Mouse (Mus musculus) MEL (cell line): ENCODE data around the gene Wnt3. TPM values are rescaled to one million over a fixed set of nuclear protein-coding genes. Genes with fewer than 3 reads are reported as not detected.

Experiments
- DNase-seq: peaks from one replicate; pipeline ENCODE4 v3.0.0; 2011; ENCODE audit warnings: low read depth, low spot score
- H3K27ac ChIP-seq: 2 replicates; pipeline ENCODE4 v1.5.1; 2012; ENCODE audit warnings: low read depth, mild to moderate bottlenecking, control low read depth, low read length, moderate library complexity; ENCODE audit not compliant: control insufficient read depth
- H3K27me3 ChIP-seq, 2 experiments: fragments of 150-350 bp in 1 of 2; sonication (generic) in 1 of 2; 2 replicates each; pipeline ENCODE4 v1.6.1; 2012; ENCODE audit warnings: low read length in 2 of 2, mild to moderate bottlenecking in 2 of 2, improper control_type of control experiment in 1 of 2, moderate library complexity in 1 of 2; ENCODE audit not compliant: insufficient read depth in 2 of 2, control insufficient read depth in 1 of 2
- H3K36me3 ChIP-seq, 2 experiments: 2 replicates each; pipeline ENCODE4 v1.6.1; 2012 to 2014; ENCODE audit warnings: low read length in 2 of 2, improper control_type of control experiment in 1 of 2, inconsistent platforms in 1 of 2, mild to moderate bottlenecking in 1 of 2; ENCODE audit not compliant: insufficient read depth in 2 of 2, control insufficient read depth in 1 of 2
- H3K4me1 ChIP-seq, 2 experiments: fragments of 150-350 bp in 1 of 2; sonication (generic) in 1 of 2; 2 replicates each; pipeline ENCODE4 v1.6.1; 2012; ENCODE audit warnings: low read length in 2 of 2, improper control_type of control experiment in 1 of 2, mild to moderate bottlenecking in 1 of 2; ENCODE audit not compliant: insufficient read depth in 2 of 2, control insufficient read depth in 1 of 2
- H3K4me3 ChIP-seq, 2 experiments: fragments of 150-350 bp in 1 of 2; sonication (generic) in 1 of 2; 2 replicates each; pipeline ENCODE4 v1.5.1; 2012; ENCODE audit warnings: low read depth in 2 of 2, low read length in 2 of 2, mild to moderate bottlenecking in 2 of 2, moderate library complexity in 2 of 2, control low read depth in 1 of 2, improper control_type of control experiment in 1 of 2; ENCODE audit not compliant: control insufficient read depth in 1 of 2, insufficient read depth in 1 of 2
- H3K79me2 ChIP-seq: 2 replicates; pipeline ENCODE4 v1.6.1; 2012; ENCODE audit warnings: mild to moderate bottlenecking, low read length, moderate library complexity; ENCODE audit not compliant: control insufficient read depth, poor library complexity, insufficient read depth
- H3K9ac ChIP-seq: 2 replicates; pipeline ENCODE4 v1.6.1; 2012; ENCODE audit warnings: low read depth, mild to moderate bottlenecking, control low read depth, low read length, moderate library complexity; ENCODE audit not compliant: control insufficient read depth, poor library complexity, severe bottlenecking
- H3K9me3 ChIP-seq: fragments of 150-350 bp; sonication (generic); replicated peaks from 2 replicates; pipeline ENCODE4 v1.6.1; 2012; ENCODE audit warnings: mild to moderate bottlenecking, low read length, improper control_type of control experiment, moderate library complexity; ENCODE audit not compliant: insufficient read depth
- CHD1 ChIP-seq: IDR thresholded peaks from 2 replicates; pipeline ENCODE4 v1.6.1; 2012; ENCODE audit warnings: low read depth, mild to moderate bottlenecking, inconsistent platforms, low read length, improper control_type of control experiment
- EP300 ChIP-seq, 2 experiments: IDR thresholded peaks; 2 replicates each; pipeline ENCODE4 v1.6.1; 2011; ENCODE audit warnings: improper control_type of control experiment in 2 of 2, low read length in 2 of 2, low read depth in 1 of 2, mild to moderate bottlenecking in 1 of 2
- ETS1 ChIP-seq: IDR thresholded peaks from 2 replicates; pipeline ENCODE4 v1.6.1; 2012; ENCODE audit warnings: low read depth, mild to moderate bottlenecking, inconsistent platforms, low read length, improper control_type of control experiment, moderate library complexity
- MAFK ChIP-seq: IDR thresholded peaks from 2 replicates; pipeline ENCODE4 v1.6.1; 2011; ENCODE audit warnings: low read depth, mild to moderate bottlenecking, low read length, improper control_type of control experiment, borderline replicate concordance
- MAX ChIP-seq: IDR thresholded peaks from 2 replicates; pipeline ENCODE4 v1.6.1; 2011; ENCODE audit warnings: low read length, improper control_type of control experiment
- NRF1 ChIP-seq: IDR thresholded peaks from 2 replicates; pipeline ENCODE4 v1.6.1; 2014; ENCODE audit warnings: low read depth, mild to moderate bottlenecking, inconsistent platforms, low read length, improper control_type of control experiment, moderate library complexity; ENCODE audit not compliant: poor library complexity, insufficient read depth, severe bottlenecking
- POLR2AphosphoS5 ChIP-seq: IDR thresholded peaks from 2 replicates; pipeline ENCODE4 v1.6.1; 2012; ENCODE audit warnings: low read depth, borderline replicate concordance, mild to moderate bottlenecking, inconsistent platforms, low read length, moderate library complexity, mixed read lengths
- SIN3A ChIP-seq: IDR thresholded peaks from 2 replicates; pipeline ENCODE4 v1.6.1; 2012; ENCODE audit warnings: low read length, improper control_type of control experiment, inconsistent platforms
- TAL1 ChIP-seq: IDR thresholded peaks from 2 replicates; pipeline ENCODE4 v1.6.1; 2012; ENCODE audit warnings: mild to moderate bottlenecking, inconsistent platforms, low read length, moderate library complexity, mixed read lengths
- UBTF ChIP-seq: IDR thresholded peaks from 2 replicates; pipeline ENCODE4 v1.6.1; 2012; ENCODE audit warnings: low read depth, mild to moderate bottlenecking, inconsistent platforms, low read length, improper control_type of control experiment, moderate library complexity, borderline replicate concordance; ENCODE audit not compliant: insufficient read depth
- polyA plus RNA-seq, 2 experiments: library from polyadenylated mRNA; stranded (reverse) in 1 of 2; unstranded in 1 of 2; fragments of >175 nt in 1 of 2; fragments of >200 nt in 1 of 2; gene quantifications; 2 replicates each; pipeline versions ENCODE4 v1.2.1 to v1.2.4; 2012; ENCODE audit warnings: low replicate concordance in 2 of 2, low read depth in 1 of 2; ENCODE audit not compliant: insufficient read length in 2 of 2, insufficient read depth in 1 of 2, missing spikeins in 1 of 2
- total RNA-seq: library from RNA; depleted of rRNA; stranded (reverse); fragments of 300-350 nt; gene quantifications from 2 replicates; pipeline ENCODE4 v1.2.3, GENCODE M21; 2012

Gene Wnt3
- total and polyA plus RNA-seq, 3 experiments: not detected

GRCm38 (mm10) chr11:103780152-103780551 is 6.2 kb downstream of the Wnt3 start:
- Histone ChIP-seq H3K27ac (no peak overlapping the region), H3K36me3 (no peaks in the 10 kb centered on the region), H3K79me2 (no peaks in the 10 kb centered on the region), H3K4me3 (no peak overlapping the region), H3K9me3 (no peaks in the 10 kb centered on the region), H3K9ac (no peak overlapping the region), H3K4me1 (no peaks in the 10 kb centered on the region), H3K27me3 (no peaks in the 10 kb centered on the region)
- no peak for DNase-seq
- TF ChIP-seq UBTF: no peak
- no peak for TF ChIP-seq MAX
- no peak for TF ChIP-seq EP300 (IDR thresholded peaks at IDR 0.05; ENCODE audit: low read depth in 1 of 2, low read length in 2 of 2)
- TF ChIP-seq SIN3A: no peak
- no peak for TF ChIP-seq POLR2AphosphoS5
- no peak for TF ChIP-seq CHD1
- TF ChIP-seq TAL1: no peak

GRCm38 (mm10) chr11:103789951-103790350 is 16.0 kb downstream of the Wnt3 start:
- H3K27me3 ChIP-seq: no peaks in the 10 kb centered on the region

DNA sequence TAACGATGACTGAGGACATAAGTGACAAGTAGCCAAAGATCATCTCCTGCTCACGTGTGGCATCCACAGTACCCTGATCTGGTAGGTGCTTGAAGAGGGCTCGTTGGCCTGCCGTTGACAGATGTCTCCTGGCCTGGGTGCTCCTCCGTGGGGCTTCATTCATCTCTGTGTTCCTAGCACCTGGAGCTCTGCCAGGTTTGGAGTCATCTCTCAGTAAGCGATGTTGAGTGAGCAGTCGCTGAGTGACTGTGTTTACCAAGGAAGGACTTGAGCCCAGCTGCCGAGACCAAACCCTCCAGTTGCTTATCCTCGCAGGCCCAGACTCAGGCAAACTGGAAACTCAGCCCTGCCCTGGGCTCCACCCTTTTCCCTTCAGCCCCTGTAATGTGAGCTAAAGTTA is 27.2 kb downstream of the Wnt3 start:
- H3K79me2 ChIP-seq: no peaks in the 10 kb centered on the region
- no peak overlapping the region for H3K4me3 ChIP-seq
- H3K9me3 ChIP-seq: no peaks in the 10 kb centered on the region
- no peak overlapping the region for H3K9ac ChIP-seq
- TF ChIP-seq ETS1 (no peak), NRF1 (no peak), CHD1 (no peak)
- H3K27me3 ChIP-seq: no peaks in the 10 kb centered on the region; a peak in 1 of 4 replicates
- H3K27ac ChIP-seq: no peak overlapping the region
- no peaks in the 10 kb centered on the region for H3K4me1 ChIP-seq
- no peaks in the 10 kb centered on the region for H3K36me3 ChIP-seq
- DNase-seq: no peak

More at GRCm38 (mm10) chr11:103789951-103790350, 16.0 kb downstream of the Wnt3 start:
- TF ChIP-seq MAFK (no peak), POLR2AphosphoS5 (no peak)
- TF ChIP-seq, all 39 proteins: peak for 0
- no peaks in the 10 kb centered on the region for H3K4me1 ChIP-seq
- no peaks in the 10 kb centered on the region for H3K36me3 ChIP-seq
- no peaks in the 10 kb centered on the region for H3K79me2 ChIP-seq
- no peak for DNase-seq
- no peak overlapping the region for H3K4me3 ChIP-seq
- no peak overlapping the region for H3K27ac ChIP-seq
- H3K9me3 ChIP-seq: no peaks in the 10 kb centered on the region
- no peak overlapping the region for H3K9ac ChIP-seq
